In the genomic region with DNA sequence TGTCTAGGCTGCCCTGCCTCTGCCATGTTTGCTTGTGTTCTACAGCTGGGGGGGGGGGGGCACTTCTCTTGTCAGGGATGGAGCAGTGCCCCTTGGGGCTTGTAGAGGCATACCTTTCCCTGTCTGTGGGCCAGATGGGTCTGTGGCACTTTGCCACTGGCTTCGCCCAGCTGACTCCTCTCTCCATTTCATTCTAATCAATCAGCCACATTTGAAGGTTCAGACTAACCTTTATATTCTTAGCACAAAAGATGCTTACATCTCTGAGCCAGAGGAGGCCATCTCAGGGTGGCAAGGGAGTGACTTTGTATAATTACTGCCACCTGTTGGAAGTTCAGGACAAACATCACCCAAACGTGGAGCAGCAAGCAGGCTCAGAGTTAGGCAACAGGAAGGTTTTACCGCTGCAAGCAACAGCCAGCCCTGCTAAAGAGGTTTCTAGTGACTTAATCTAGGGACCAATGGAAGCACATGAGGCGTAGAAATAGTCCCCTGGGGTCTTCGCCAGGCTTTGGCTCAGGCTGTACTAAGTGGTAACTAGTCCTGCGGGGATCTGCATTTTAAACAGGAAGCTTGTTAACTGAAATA, we compare ENCODE assay signal across 11 mouse cellular contexts. TPM values are rescaled to one million over a fixed set of nuclear protein-coding genes. Genes with fewer than 3 reads are reported as not detected.
DNase-seq lines count a peak whose midpoint lies in the region; ATAC-seq and TF ChIP-seq lines count a peak whose summit lies in the region.
"Had no signal": no experiment of that assay in that cellular context is flagged by ENCODE, and none has a peak within 500 bp of the region (broad histone marks: within the 10 kb centered on the region; RNA-seq: fewer than 3 reads in every experiment).

No protein-coding gene starts in this region.

- peak; percentile 27 for DNase-seq in kidney, postnatal 0 days (ENCODE audit: low spot score)
- no peak for DNase-seq in kidney, postnatal 4 days
- peak; percentile 30 for DNase-seq in 3T3-L1 (ENCODE audit: low read depth, low spot score)
- peak; percentile 7 for DNase-seq in A20 (ENCODE audit: low read depth, low spot score)
- DNase-seq in adrenal gland, adult 8-10 months = no peak
- no peak for DNase-seq in adipocyte (ENCODE audit: low spot score)
- DNase-seq: layer of hippocampus, postnatal 36 days; right cerebral cortex, postnatal 4 days had no signal

- no peaks in the 10 kb centered on the region for H3K27me3 ChIP-seq in kidney, postnatal 0 days (ENCODE audit: insufficient read depth, low read length)
- H3K27me3 ChIP-seq in embryonic facial prominence, embryonic 13.5 days = peaks cover 9% of the 10 kb centered on the region
- H3K27me3 ChIP-seq: Patski had no signal

- no peak; the same call in 1 of the 2 replicates for ATAC-seq in kidney, postnatal 0 days (replicated peaks; ENCODE audit: low FRiP score, low read depth)
- 0 out of 2 replicates have a peak, but pooled peaks have one; percentile 15 for ATAC-seq in embryonic facial prominence, embryonic 13.5 days (ENCODE audit: insufficient number of reproducible peaks, insufficient read depth, low FRiP score, low TSS enrichment, low read depth)
- ATAC-seq: Patski had no signal

- no peak overlapping the region for H3K27ac ChIP-seq in kidney, postnatal 0 days
- no peak overlapping the region for H3K27ac ChIP-seq in embryonic facial prominence, embryonic 13.5 days

- H3K9ac ChIP-seq in kidney, postnatal 0 days (ENCODE audit: low read depth, low read length) = no peak overlapping the region
- no peak overlapping the region for H3K9ac ChIP-seq in embryonic facial prominence, embryonic 13.5 days

- WGBS in kidney, postnatal 0 days = 69% methylated on average over 6 of the region's 6 CpGs
- 49% methylated on average over 6 of the region's 6 CpGs for whole genome bisulfite sequencing in embryonic facial prominence, embryonic 13.5 days

- H3K4me3 ChIP-seq in kidney, postnatal 0 days (replicated peaks; ENCODE audit: low read depth, low read length) = no peak overlapping the region
- no peak overlapping the region for H3K4me3 ChIP-seq in embryonic facial prominence, embryonic 13.5 days
- H3K4me3 ChIP-seq: erythroblast, embryonic 14.5 days had no signal

- H3K4me2 ChIP-seq in kidney, postnatal 0 days (ENCODE audit: low read length) = no peak overlapping the region
- no peak overlapping the region for H3K4me2 ChIP-seq in embryonic facial prominence, embryonic 13.5 days

- H3K36me3 ChIP-seq in kidney, postnatal 0 days (ENCODE audit: insufficient read depth, low read length) = no peaks in the 10 kb centered on the region
- H3K36me3 ChIP-seq in embryonic facial prominence, embryonic 13.5 days = no peaks in the 10 kb centered on the region

- no peaks in the 10 kb centered on the region for H3K9me3 ChIP-seq in kidney, postnatal 0 days (replicated peaks; ENCODE audit: low read length)
- H3K9me3 ChIP-seq in embryonic facial prominence, embryonic 13.5 days = no peaks in the 10 kb centered on the region

- peak; percentile 61 for TF ChIP-seq CTCF in kidney, postnatal 0 days (IDR thresholded peaks at IDR 0.05; ENCODE audit: low read depth)

- H3K4me1 ChIP-seq in kidney, postnatal 0 days (replicated peaks; ENCODE audit: insufficient read depth, low read length) = no peaks in the 10 kb centered on the region
- H3K4me1 ChIP-seq in embryonic facial prominence, embryonic 13.5 days = peaks cover 34% of the 10 kb centered on the region

RNA-seq across cellular contexts. Expression of gene Kcnv2, which starts 9.9 kb away (rescaled TPM):
- polyA plus RNA-seq in kidney, postnatal 0 days (2015; fragmentation: Nextera tagmentation; extraction: Ambion mirVana) = 0.04 and 0.08 TPM in 2 replicates
- 0.06 and 0.28 TPM in 2 replicates for polyA plus RNA-seq in embryonic facial prominence, embryonic 13.5 days (2015; fragmentation: Nextera tagmentation; extraction: Ambion mirVana)
- total RNA-seq in adrenal gland, adult 8-10 months (2022) = not detected
- polyA plus RNA-seq: erythroblast, embryonic 14.5 days; Patski had no signal

Comparison
In these comparisons a context has a peak if more than half of its experiments do, and no peak if none do; other contexts are left out.
1. DNase-seq: peak in kidney, postnatal 0 days (single experiment), 3T3-L1 (single experiment) and A20 (single experiment); none in kidney, postnatal 4 days (0 of 2), adrenal gland, adult 8-10 months (single experiment) and adipocyte (single experiment).